Mouse (Mus musculus) CD8-positive naive resting alpha-beta T cell, adult 57 days (primary cell): Measurements from ENCODE around the gene Lrp1. TPM values are rescaled to one million over a fixed set of nuclear protein-coding genes. Genes with fewer than 3 reads are reported as not detected.

Experiments
- total RNA-seq: library from RNA; stranded (reverse); gene quantifications from one replicate; pipeline ENCODE4 v1.2.4, GENCODE M21; 2023

Gene Lrp1
- total RNA-seq: 3.0 TPM

GRCm38 (mm10) chr10:127620406-127621190, at the start of gene Lrp1:
TSS of gene Lrp1 (minus strand) at chr10:127621148.

GRCm38 (mm10) chr10:127668093-127669050, 47.4 kb upstream of the Lrp1 start, which contains the start of gene Nab2:
TSS of gene Nab2 (minus strand) at chr10:127668568.

GRCm38 (mm10) chr10:127666501-127667268, 45.7 kb upstream of the Lrp1 start, which contains the start of gene Nemp1:
TSS of gene Nemp1 (plus strand) at chr10:127666901.

GRCm38 (mm10) chr10:127642772-127643552, 22.0 kb upstream of the Lrp1 start, which contains the start of gene Stat6:
TSS of gene Stat6 (plus strand) at chr10:127642986.

GRCm38 (mm10) chr10:127534036-127534928, 86.7 kb downstream of the Lrp1 start, which contains the start of gene Nxph4:
TSS of gene Nxph4 (minus strand) at chr10:127534559.

GRCm38 (mm10) chr10:127522088-127522581, 98.8 kb downstream of the Lrp1 start, which contains the start of gene Shmt2:
TSS of gene Shmt2 (minus strand) at chr10:127522444.

GRCm38 (mm10) chr10:127514764-127515163, 106.2 kb downstream of the Lrp1 start, which contains the start of gene Ndufa4l2:
TSS of gene Ndufa4l2 (plus strand) at chr10:127514967.

GRCm38 (mm10) chr10:127500894-127501893, 119.8 kb downstream of the Lrp1 start, which contains the start of gene Stac3:
TSS of gene Stac3 (plus strand) at chr10:127501686.

Other genes with a start within 250 kb of the Lrp1 start
- 83.0 TPM for gene R3hdm2, start 240.8 kb downstream of the Lrp1 start, total RNA-seq
- gene Stac3, start 119.5 kb downstream of the Lrp1 start, total RNA-seq: 6.2 TPM
- gene Ndufa4l2, start 106.2 kb downstream of the Lrp1 start, total RNA-seq: not detected
- gene Shmt2, start 98.7 kb downstream of the Lrp1 start, total RNA-seq: 117 TPM
- gene Nxph4, start 86.6 kb downstream of the Lrp1 start, total RNA-seq: not detected
- 202 TPM for gene Stat6, start 21.8 kb upstream of the Lrp1 start, total RNA-seq
- gene Nemp1, start 45.8 kb upstream of the Lrp1 start, total RNA-seq: 7.8 TPM
- 42.3 TPM for gene Nab2, start 47.4 kb upstream of the Lrp1 start, total RNA-seq
- 0.43 TPM for gene Myo1a, start 84.0 kb upstream of the Lrp1 start, total RNA-seq
- gene Tac2, start 103.3 kb upstream of the Lrp1 start, total RNA-seq: not detected
- 11.4 TPM for gene Zbtb39, start 118.4 kb upstream of the Lrp1 start, total RNA-seq
- gene Gpr182, start 130.6 kb upstream of the Lrp1 start, total RNA-seq: not detected
- gene Rdh1, start 138.6 kb upstream of the Lrp1 start, total RNA-seq: 0.40 TPM
- 0.49 TPM for gene Rdh16f1, start 138.6 kb upstream of the Lrp1 start, total RNA-seq
- gene Rdh9, start 155.2 kb upstream of the Lrp1 start, total RNA-seq: not detected
- gene Rdh16, start 180.0 kb upstream of the Lrp1 start, total RNA-seq: not detected
- not detected for gene Rdh19, start 228.8 kb upstream of the Lrp1 start, total RNA-seq
- gene Rdh16f2, start 245.3 kb upstream of the Lrp1 start, total RNA-seq: not detected